Mouse (Mus musculus) fat pad, adult 2 months (tissue): Measurements from ENCODE around the gene Olfr643.
"Not testable (repeated sequence)": the region's sequence is repeated elsewhere in the genome, so short reads cannot be mapped to it uniquely, and the experiment has no call there.

ENCODE experiments used
- DNase-seq: peaks from one replicate; pipeline ENCODE4 v3.0.0-alpha.2; 2011; ENCODE audit warnings: low read depth, low spot score; ENCODE audit errors: extremely low read depth

The Olfr643 gene

GRCm38 (mm10) chr7:104021651-104022050, 115.6 kb downstream of the Olfr643 start:
- DNase-seq, result no peak

- DNase-seq, result no peak
Observed at GRCm38 (mm10) chr7:104018953-104019352, 118.3 kb downstream of the Olfr643 start.

- no peak for DNase-seq
Observed at GRCm38 (mm10) chr7:104017203-104017602, 120.0 kb downstream of the Olfr643 start, which contains the start of gene Olfr639. Gene Olfr639, minus strand, starts transcription at chr7:104017303.

GRCm38 (mm10) chr7:103999124-103999523, 138.1 kb downstream of the Olfr643 start:
- DNase-seq, result no peak

GRCm38 (mm10) chr7:103998446-103998845, 138.8 kb downstream of the Olfr643 start, which contains the start of gene Olfr638:
Gene Olfr638, plus strand, starts transcription at chr7:103998746.
- DNase-seq, result no peak

GRCm38 (mm10) chr7:103971782-103972181, 165.4 kb downstream of the Olfr643 start:
- DNase-seq, result no peak

GRCm38 (mm10) chr7:103970852-103971251, 166.4 kb downstream of the Olfr643 start, which contains the start of gene Olfr635:
Gene Olfr635, plus strand, starts transcription at chr7:103971152.
- no peak for DNase-seq

GRCm38 (mm10) chr7:103966873-103967272, 170.3 kb downstream of the Olfr643 start:
- not testable (repeated sequence) for DNase-seq
